Mouse (Mus musculus) embryonic facial prominence, embryonic 10.5 days (tissue): Measurements from ENCODE around the gene Otog. TPM values are rescaled to one million over a fixed set of nuclear protein-coding genes. Genes with fewer than 3 reads are reported as not detected.

ENCODE experiments used
- DNase-seq: peaks from one replicate; pipeline ENCODE4 v3.0.0-alpha.2; 2017; ENCODE audit warnings: low spot score
- H3K27ac ChIP-seq: fragments of 300-500 bp; sonication (generic); replicated peaks from 2 replicates; pipeline ENCODE4 v1.5.1; 2016; ENCODE audit warnings: mild to moderate bottlenecking
- H3K27me3 ChIP-seq: fragments of 300-500 bp; sonication (generic); replicated peaks from 2 replicates; pipeline ENCODE4 v1.6.1; 2016; ENCODE audit warnings: low read depth, mild to moderate bottlenecking; ENCODE audit not compliant: poor library complexity, severe bottlenecking
- H3K36me3 ChIP-seq: fragments of 300-500 bp; sonication (generic); replicated peaks from 2 replicates; pipeline ENCODE4 v1.6.1; 2016; ENCODE audit warnings: mild to moderate bottlenecking, moderate library complexity
- H3K4me1 ChIP-seq: fragments of 300-500 bp; sonication (generic); 2 replicates; pipeline ENCODE4 v1.6.1; 2016
- H3K4me3 ChIP-seq: fragments of 300-500 bp; sonication (generic); 2 replicates; pipeline ENCODE4 v1.5.1; 2016; ENCODE audit warnings: mild to moderate bottlenecking, moderate library complexity
- H3K9me3 ChIP-seq: fragments of 300-500 bp; sonication (generic); 2 replicates; pipeline ENCODE4 v1.6.1; 2016; ENCODE audit warnings: mild to moderate bottlenecking
- WGBS: fragments of 180-500 bp; shearing (Covaris S2); methylation state at CpG from one replicate; pipeline ENCODE4 v1.1.7; 2016; 5-methylcytosine and 5-hydroxymethylcytosine counted together
- polyA plus RNA-seq: library from polyadenylated mRNA; unstranded; fragments of >200 nt; fragmentation: Nextera tagmentation; extraction: Ambion mirVana; gene quantifications from 2 replicates; pipeline ENCODE4 v1.2.1, GENCODE M21; 2016

Otog gene
- polyA plus RNA-seq, 1 experiment from 2014 or later = 0.14 TPM

- H3K4me1 ChIP-seq = peaks cover 9% of the 10 kb centered on the region; the same call in 1 of the 2 replicates
- no peak overlapping the region for H3K4me3 ChIP-seq
- no peaks in the 10 kb centered on the region for H3K9me3 ChIP-seq
- 86% methylated on average over 12 of the region's 12 CpGs for WGBS
- H3K27ac ChIP-seq = no peak overlapping the region
- H3K27me3 ChIP-seq = peaks cover 64% of the 10 kb centered on the region
- H3K36me3 ChIP-seq = no peaks in the 10 kb centered on the region
- no peak for DNase-seq
These were observed 44.5 kb downstream of the Otog start for GRCm38 (mm10) chr7:46285161-46285839.

GRCm38 (mm10) chr7:46286391-46286790 lies 45.6 kb downstream of the Otog start:
- H3K27me3 ChIP-seq = peaks cover 70% of the 10 kb centered on the region
- DNase-seq = no peak
- peaks cover 9% of the 10 kb centered on the region; the same call in 1 of the 2 replicates for H3K4me1 ChIP-seq
- H3K9me3 ChIP-seq = no peaks in the 10 kb centered on the region
- 89% methylated on average over 4 of the region's 4 CpGs for WGBS
- no peak overlapping the region for H3K4me3 ChIP-seq
- H3K36me3 ChIP-seq = no peaks in the 10 kb centered on the region
- no peak overlapping the region for H3K27ac ChIP-seq

DNA sequence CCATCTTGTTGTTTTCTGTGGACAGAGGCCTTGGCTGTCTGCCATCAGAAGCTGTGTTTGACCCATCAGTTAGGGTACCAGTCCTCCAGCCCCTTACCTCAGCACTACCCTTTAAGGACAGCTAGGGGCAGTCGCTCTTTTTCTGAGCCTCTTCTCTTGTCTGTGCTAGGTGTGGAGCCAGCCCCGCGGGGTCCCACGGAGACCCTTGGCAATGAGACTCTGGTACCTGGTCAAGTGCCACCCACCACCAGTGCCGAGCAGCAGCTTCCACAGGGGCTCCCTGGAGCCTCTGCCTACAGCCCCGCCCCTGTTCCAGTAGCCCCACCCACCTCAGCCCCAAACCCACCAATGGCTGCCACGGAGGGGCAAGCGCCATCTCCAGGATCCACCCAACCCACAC lies 46.3 kb downstream of the Otog start:
- no peak for DNase-seq
- no peaks in the 10 kb centered on the region for H3K9me3 ChIP-seq
- peaks cover 9% of the 10 kb centered on the region; the same call in 1 of the 2 replicates for H3K4me1 ChIP-seq
- no peak overlapping the region for H3K4me3 ChIP-seq
- 36% methylated on average over 8 of the region's 8 CpGs for WGBS
- no peak overlapping the region for H3K27ac ChIP-seq
- no peaks in the 10 kb centered on the region for H3K36me3 ChIP-seq
- peaks cover 74% of the 10 kb centered on the region for H3K27me3 ChIP-seq

GRCm38 (mm10) chr7:46296330-46296729 lies 55.5 kb downstream of the Otog start:
- Histone ChIP-seq H3K9me3 (no peaks in the 10 kb centered on the region), H3K4me3 (no peak overlapping the region), H3K27ac (0 out of 2 replicates have a peak overlapping the region, but pooled peaks have one; percentile 24), H3K36me3 (no peaks in the 10 kb centered on the region), H3K4me1 (peaks cover 15% of the 10 kb centered on the region), H3K27me3 (peaks cover 50% of the 10 kb centered on the region)
- DNase-seq = peak; percentile 15
- WGBS = 29% methylated on average over 6 of the region's 6 CpGs

- Histone ChIP-seq H3K27me3 (peaks cover 62% of the 10 kb centered on the region), H3K4me1 (peaks cover 11% of the 10 kb centered on the region), H3K4me3 (no peak overlapping the region), H3K27ac (no peak overlapping the region), H3K9me3 (no peaks in the 10 kb centered on the region), H3K36me3 (no peaks in the 10 kb centered on the region)
- WGBS = 86% methylated on average over 12 of the region's 12 CpGs
- DNase-seq = no peak
These were observed 60.3 kb downstream of the Otog start for GRCm38 (mm10) chr7:46301031-46301632.

- no peak overlapping the region for H3K27ac ChIP-seq
- H3K4me3 ChIP-seq = no peak overlapping the region
- 0 out of 2 replicates have a peak, but pooled peaks cover 4% of the 10 kb centered on the region for H3K27me3 ChIP-seq
- DNase-seq = peak; percentile 49
- peaks cover 27% of the 10 kb centered on the region for H3K4me1 ChIP-seq
- WGBS = 39% methylated on average over 6 of the region's 6 CpGs
- no peaks in the 10 kb centered on the region for H3K9me3 ChIP-seq
- H3K36me3 ChIP-seq = no peaks in the 10 kb centered on the region
These were observed 72.7 kb downstream of the Otog start for GRCm38 (mm10) chr7:46313486-46313885.

- Histone ChIP-seq H3K27me3 (0 out of 2 replicates have a peak, but pooled peaks cover 4% of the 10 kb centered on the region), H3K4me3 (no peak overlapping the region)
- 30% methylated on average over 6 of the region's 6 CpGs for WGBS
These were observed 73.6 kb downstream of the Otog start for GRCm38 (mm10) chr7:46314220-46315009.

GRCm38 (mm10) chr7:46315692-46316091 lies 74.9 kb downstream of the Otog start:
- Histone ChIP-seq H3K27ac (0 out of 2 replicates have a peak overlapping the region, but pooled peaks have one; percentile 7), H3K9me3 (no peaks in the 10 kb centered on the region), H3K27me3 (no peaks in the 10 kb centered on the region), H3K4me1 (peaks cover 27% of the 10 kb centered on the region), H3K4me3 (no peak overlapping the region), H3K36me3 (no peaks in the 10 kb centered on the region)
- no peak for DNase-seq
- 73% methylated on average over 4 of the region's 4 CpGs for WGBS

More at GRCm38 (mm10) chr7:46314220-46315009, 73.6 kb downstream of the Otog start:
- H3K36me3 ChIP-seq = no peaks in the 10 kb centered on the region
- no peak overlapping the region for H3K27ac ChIP-seq
- DNase-seq = no peak
- H3K4me1 ChIP-seq = peaks cover 27% of the 10 kb centered on the region
- H3K9me3 ChIP-seq = no peaks in the 10 kb centered on the region

- Histone ChIP-seq H3K27ac (no peak overlapping the region; the same call in 1 of the 2 replicates), H3K36me3 (no peaks in the 10 kb centered on the region), H3K4me3 (no peak overlapping the region), H3K9me3 (no peaks in the 10 kb centered on the region), H3K27me3 (no peaks in the 10 kb centered on the region), H3K4me1 (peaks cover 27% of the 10 kb centered on the region)
- 25% methylated on average over 7 of the region's 7 CpGs for WGBS
- DNase-seq = peak; percentile 42
These were observed 76.2 kb downstream of the Otog start for GRCm38 (mm10) chr7:46316948-46317347.

- no peaks in the 10 kb centered on the region for H3K36me3 ChIP-seq
- WGBS = 83% methylated on average over 3 of the region's 3 CpGs
- no peak overlapping the region for H3K4me3 ChIP-seq
- no peaks in the 10 kb centered on the region for H3K27me3 ChIP-seq
- DNase-seq = no peak
- H3K27ac ChIP-seq = no peak overlapping the region
- peaks cover 8% of the 10 kb centered on the region for H3K4me1 ChIP-seq
- no peaks in the 10 kb centered on the region for H3K9me3 ChIP-seq
These were observed 80.5 kb downstream of the Otog start for GRCm38 (mm10) chr7:46321242-46321641.

GRCm38 (mm10) chr7:46327896-46328295 lies 87.1 kb downstream of the Otog start:
- WGBS = 68% methylated on average over 4 of the region's 4 CpGs
- no peaks in the 10 kb centered on the region for H3K27me3 ChIP-seq
- H3K27ac ChIP-seq = no peak overlapping the region
- no peaks in the 10 kb centered on the region for H3K4me1 ChIP-seq
- no peak overlapping the region for H3K4me3 ChIP-seq
- DNase-seq = no peak
- no peaks in the 10 kb centered on the region for H3K9me3 ChIP-seq
- no peaks in the 10 kb centered on the region for H3K36me3 ChIP-seq

DNA sequence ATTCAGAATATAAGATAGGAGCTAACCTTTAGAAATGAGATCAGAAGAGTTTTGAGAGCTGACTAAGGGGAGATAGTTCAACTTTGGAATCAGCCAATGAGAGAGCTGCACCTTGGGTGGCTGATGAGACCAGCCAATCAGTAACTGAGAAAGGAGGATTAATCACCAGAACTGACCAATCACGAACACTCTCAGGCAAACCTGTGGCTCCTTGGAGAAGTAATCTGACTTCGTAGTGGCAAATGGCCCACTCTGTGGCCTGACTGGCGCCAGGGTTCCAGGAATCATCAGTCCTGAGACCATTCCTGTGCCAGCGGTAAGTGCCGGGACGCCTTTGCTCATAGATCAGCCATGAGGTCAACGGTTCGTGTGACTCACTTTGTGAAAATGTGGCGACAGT lies 96.6 kb downstream of the Otog start:
- H3K36me3 ChIP-seq = no peaks in the 10 kb centered on the region
- peaks cover 10% of the 10 kb centered on the region for H3K4me1 ChIP-seq
- WGBS = 90% methylated on average over 9 of the region's 9 CpGs
- no peak for DNase-seq
- no peak overlapping the region for H3K27ac ChIP-seq
- H3K4me3 ChIP-seq = no peak overlapping the region
- H3K9me3 ChIP-seq = no peaks in the 10 kb centered on the region
- H3K27me3 ChIP-seq = no peaks in the 10 kb centered on the region
